Mouse (Mus musculus): Measurements from ENCODE around the gene Bag2.
"Not testable (repeated sequence)": the region's sequence is repeated elsewhere in the genome, so short reads cannot be mapped to it uniquely, and the experiment has no call there.

Bag2 gene

DNA sequence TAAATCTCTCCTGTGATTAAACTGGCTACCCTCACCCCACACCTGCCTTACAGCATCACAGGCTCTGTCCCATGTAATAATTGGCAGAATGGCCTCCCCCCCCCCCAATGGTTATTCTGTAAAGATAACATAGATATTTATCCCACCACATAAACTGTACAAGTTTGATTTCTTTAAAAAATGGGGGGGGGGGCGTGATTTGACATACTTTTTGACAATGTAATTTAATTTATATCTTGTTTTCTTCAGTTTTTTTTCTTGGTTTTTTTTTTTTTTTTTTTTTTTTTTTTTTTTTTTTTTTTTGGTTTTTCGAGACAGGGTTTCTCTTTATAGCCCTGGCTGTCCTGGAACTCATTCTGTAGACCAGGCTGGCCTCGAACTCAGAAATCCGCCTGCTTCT is 7.9 kb downstream of the Bag2 start:
- DNase-seq (ENCODE audit: low spot score) = not testable (repeated sequence)

GRCm38 (mm10) chr1:33749109-33749508 is 8.5 kb downstream of the Bag2 start:
- DNase-seq (ENCODE audit: low spot score) = no peak

DNA sequence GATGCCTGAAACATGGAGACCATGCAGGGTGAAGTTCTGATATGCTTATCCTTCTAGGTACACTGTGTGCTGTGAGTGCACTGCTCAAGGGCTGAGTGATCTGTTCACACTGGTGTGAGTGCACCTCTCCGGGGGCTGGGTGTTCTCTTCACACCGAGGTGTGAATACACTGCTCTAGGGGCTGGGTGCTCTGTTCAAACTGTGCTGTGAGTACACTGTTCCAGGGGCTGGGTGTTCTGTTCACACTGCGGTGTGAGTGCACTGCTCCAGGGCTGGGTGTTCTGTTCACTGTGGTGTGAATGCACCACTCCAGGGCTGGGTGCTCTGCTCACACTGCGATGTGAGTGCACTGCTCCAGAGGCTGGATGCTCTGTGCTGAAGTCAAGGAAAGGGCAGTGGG is 11.7 kb downstream of the Bag2 start:
- no peak for DNase-seq (ENCODE audit: low spot score)

DNA sequence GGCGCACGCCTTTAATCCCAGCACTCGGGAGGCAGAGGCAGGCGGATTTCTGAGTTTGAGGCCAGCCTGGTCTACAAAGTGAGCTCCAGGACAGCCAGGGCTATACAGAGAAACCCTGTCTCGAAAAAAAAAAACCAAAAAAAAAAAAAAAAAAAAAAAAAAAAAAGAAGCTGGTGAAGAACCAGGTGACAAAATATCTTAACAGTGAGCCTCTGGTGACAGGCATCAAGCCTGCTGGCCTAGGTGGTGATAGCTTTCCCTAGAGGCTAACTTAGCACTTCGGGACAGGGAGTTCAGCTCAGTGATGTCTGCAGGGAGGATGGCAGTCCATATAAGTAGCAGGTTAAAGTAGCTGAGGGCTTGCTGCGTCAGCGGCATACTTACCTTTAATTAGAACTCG is 12.8 kb downstream of the Bag2 start:
- not testable (repeated sequence) for DNase-seq (ENCODE audit: low spot score)

GRCm38 (mm10) chr1:33742903-33743302 is 14.7 kb downstream of the Bag2 start:
- no peak for DNase-seq (ENCODE audit: low spot score)

DNA sequence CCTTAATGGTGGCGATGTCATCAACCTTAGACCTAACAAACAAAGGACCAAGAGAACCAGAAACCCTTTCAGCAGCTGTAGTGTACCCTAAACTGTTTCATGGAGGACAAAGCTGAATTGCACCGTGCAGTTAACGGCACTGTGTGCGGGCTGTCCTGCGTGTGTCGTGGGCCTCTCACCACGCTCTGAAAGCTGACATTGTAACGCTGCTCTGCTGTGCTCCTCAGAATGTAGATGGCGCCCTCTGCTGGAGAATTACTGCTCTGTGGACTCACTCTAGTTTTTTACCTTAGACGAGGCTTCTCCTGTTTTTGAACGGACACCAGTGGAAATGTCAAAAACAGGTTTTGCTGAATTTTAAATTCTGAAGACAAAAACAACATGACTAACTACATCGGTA is 18.3 kb downstream of the Bag2 start:
- peak; percentile 62 for DNase-seq (ENCODE audit: low spot score)

GRCm38 (mm10) chr1:33738681-33739278 is 18.8 kb downstream of the Bag2 start:
- no peak for DNase-seq (ENCODE audit: low spot score)

DNA sequence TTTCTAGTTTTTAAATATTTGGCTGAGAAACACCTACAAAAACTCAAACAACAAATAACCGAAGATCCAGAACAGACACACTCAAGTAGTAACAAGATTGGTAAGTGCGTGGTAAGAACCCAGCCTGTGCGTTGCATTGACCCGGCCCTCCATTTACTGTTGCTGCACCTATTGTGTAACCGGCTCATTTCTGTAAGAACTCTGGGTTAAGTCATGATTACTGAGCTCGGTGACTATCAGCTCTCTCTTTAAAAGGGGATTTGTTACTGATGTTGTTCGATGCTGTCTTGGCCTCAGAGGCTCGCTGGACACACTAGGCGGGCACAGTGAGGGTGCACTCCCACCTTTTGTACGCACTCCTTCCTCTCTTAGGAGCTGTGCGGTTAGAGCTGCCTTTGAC is 19.3 kb downstream of the Bag2 start:
- DNase-seq (ENCODE audit: low spot score) = no peak

GRCm38 (mm10) chr1:33734001-33734685 is 23.5 kb downstream of the Bag2 start:
- DNase-seq (ENCODE audit: low spot score) = no peak

DNA sequence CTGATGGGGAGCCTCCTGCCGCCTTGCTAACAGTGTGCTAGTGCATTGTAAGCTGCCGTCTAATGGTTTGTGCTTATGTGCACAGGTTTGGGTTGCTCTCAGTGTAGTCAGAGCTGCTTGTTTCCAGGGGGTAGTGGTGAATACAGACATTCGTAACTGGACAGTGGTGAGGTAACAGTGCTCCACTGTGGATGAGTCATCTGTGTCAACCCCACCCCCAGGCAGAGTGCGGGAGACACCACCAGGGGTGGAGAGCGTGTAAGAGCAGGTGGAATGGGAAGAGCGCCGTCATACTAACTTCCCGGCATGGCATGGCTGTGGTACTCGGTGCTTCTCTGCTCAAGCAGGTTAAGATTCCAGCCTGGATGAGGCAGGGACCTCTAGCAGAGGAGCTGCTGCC is 24.6 kb downstream of the Bag2 start:
- DNase-seq (ENCODE audit: low spot score) = no peak

- DNase-seq (ENCODE audit: low spot score) = no peak
Measured at GRCm38 (mm10) chr1:33725086-33725485, 32.5 kb downstream of the Bag2 start.

- DNase-seq (ENCODE audit: low spot score) = no peak
Measured at GRCm38 (mm10) chr1:33724516-33724915, 33.1 kb downstream of the Bag2 start.

DNA sequence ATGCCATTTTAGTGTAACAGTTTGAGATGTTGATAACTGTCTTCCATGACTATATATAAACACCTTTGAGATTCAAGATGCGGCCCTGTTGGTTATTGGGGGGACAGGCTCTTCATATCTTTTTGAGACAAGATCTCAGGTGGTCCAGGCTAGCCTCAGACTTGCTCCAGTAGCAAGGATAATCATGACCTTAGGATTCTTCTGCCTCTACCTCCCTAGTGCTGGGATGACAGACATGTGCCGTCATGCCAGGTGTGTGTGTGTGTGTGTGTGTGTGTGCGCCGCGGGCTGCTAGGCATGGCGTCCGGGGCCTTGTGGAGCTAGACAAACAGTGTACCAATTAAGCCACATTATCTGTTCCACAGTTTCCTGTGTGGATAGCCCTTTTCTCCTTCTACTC is 36.6 kb downstream of the Bag2 start:
- no peak for DNase-seq (ENCODE audit: low spot score)

- DNase-seq (ENCODE audit: low spot score) = no peak
Measured at GRCm38 (mm10) chr1:33720231-33720630, 37.4 kb downstream of the Bag2 start.

DNA sequence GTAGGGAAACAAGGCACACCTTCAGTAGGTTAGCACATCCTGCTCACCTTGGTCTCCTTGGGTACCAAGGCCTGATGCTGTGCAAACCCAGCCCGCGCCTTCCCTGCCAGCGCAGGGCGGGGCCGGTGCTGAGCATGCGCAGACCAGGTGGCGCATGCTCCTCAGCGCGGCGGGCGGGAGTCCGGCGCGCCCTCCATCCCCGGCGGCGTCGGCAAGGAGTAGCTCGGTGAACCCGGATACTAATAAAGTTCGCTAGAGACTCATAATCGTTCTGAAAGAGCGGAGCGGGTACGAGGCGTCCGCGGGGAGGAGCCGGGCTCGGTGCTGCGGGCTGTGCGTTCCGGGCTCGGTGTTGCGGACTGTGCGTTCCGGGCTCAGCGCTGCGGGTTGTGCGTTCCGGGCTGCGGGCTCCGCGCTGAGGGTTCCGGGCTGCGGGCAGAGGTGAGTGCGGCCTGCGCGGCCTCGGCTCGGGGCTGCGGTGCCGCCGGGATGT is 37.8 kb downstream of the Bag2 start, which contains the start of gene Rab23:
Gene Rab23 (plus strand): TSS at position 155 of the 493 bp plus-strand sequence.
- DNase-seq (ENCODE audit: low spot score) = peak; percentile 76

DNA sequence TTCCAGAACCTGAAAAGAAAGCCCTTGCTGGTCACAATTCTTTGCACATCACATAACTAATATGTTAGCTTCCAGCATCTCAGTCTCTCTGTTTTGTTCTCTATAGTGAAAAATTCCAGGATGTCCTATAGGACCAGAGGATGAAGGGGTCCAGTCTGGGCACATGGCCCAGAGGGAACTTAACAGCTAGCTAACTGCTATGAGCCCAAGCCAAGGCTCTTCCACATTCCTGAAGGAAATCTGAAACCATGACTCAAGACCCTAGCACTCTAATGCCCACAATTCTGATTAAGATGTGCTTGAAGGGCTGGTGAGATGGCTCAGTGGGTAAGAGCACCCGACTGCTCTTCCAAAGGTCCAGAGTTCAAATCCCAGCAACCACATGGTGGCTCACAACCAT is 40.0 kb downstream of the Bag2 start:
- DNase-seq (ENCODE audit: low spot score) = no peak

DNA sequence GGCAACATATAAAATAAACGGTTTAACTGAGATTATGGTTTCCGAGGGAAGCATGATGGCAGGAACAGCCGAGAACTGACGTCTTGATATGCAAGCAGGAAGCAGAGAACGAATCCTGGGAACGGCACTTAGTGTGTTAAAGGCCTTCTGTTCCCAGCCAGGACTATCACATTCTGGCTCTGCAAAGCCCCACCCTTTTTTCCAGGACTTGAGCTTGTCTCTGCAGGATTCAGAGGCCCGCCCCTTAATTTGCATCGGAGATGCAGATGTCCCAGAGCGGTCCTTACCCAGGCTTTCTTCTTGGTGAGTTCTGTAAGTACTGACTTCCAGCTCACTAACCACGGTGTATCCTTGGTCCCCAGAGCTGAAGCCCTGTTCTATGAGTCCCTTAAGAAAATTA is 42.8 kb downstream of the Bag2 start:
- no peak for DNase-seq (ENCODE audit: low spot score)

- no peak for DNase-seq (ENCODE audit: low spot score)
Measured at GRCm38 (mm10) chr1:33712026-33712425, 45.6 kb downstream of the Bag2 start.

DNA sequence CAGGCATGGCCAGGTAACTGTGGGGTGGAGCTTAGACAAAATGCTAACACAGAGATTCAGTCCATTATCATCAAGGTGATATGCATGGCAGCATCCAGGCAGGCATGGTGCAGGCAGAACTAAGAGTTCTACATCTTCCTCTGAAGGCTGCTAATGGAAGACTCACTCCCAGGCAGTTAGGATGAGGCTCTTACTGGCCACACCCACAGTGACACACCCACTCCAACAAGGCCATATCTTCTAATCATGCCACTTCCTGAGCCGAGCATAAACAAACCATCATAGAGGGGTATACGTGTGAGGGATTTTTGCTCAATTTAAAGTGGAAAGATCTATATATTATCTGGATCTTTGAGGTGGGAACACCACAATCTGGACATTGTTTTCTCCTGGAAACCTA is 48.0 kb downstream of the Bag2 start:
- DNase-seq (ENCODE audit: low spot score) = no peak

- DNase-seq (ENCODE audit: low spot score) = no peak
Measured at GRCm38 (mm10) chr1:33701244-33701643, 56.4 kb downstream of the Bag2 start.

GRCm38 (mm10) chr1:33696016-33696415 is 61.6 kb downstream of the Bag2 start:
- DNase-seq (ENCODE audit: low spot score) = no peak
